Mouse (Mus musculus): ENCODE results near the gene Ahnak2.

Ahnak2 gene

GRCm38 (mm10) chr12:112762018-112762417 is 40.4 kb downstream of the Ahnak2 start:
- DNase-seq (ENCODE audit: extremely low read depth, insufficient read length, low spot score), result no peak

DNA sequence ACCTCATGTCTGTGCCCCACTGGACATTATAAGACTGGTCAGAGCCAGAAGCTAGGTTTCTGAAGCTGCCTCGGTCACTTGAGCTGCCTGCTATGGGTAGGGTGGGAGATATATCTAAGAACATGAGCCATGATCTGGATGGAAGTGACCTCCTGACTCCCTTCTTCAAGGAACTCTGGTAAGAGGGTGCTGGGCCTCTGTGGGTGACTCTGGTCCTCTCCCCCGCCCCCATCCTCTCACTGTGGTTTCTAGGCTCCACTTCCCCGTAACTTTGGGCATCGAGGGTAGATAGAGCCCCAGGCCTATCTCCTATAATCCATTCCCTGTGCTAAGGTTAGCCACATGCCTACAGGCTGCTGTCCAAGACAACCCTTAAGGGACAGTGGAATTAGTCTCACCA is 41.0 kb downstream of the Ahnak2 start:
- no peak for DNase-seq (ENCODE audit: extremely low read depth, insufficient read length, low spot score)

DNA sequence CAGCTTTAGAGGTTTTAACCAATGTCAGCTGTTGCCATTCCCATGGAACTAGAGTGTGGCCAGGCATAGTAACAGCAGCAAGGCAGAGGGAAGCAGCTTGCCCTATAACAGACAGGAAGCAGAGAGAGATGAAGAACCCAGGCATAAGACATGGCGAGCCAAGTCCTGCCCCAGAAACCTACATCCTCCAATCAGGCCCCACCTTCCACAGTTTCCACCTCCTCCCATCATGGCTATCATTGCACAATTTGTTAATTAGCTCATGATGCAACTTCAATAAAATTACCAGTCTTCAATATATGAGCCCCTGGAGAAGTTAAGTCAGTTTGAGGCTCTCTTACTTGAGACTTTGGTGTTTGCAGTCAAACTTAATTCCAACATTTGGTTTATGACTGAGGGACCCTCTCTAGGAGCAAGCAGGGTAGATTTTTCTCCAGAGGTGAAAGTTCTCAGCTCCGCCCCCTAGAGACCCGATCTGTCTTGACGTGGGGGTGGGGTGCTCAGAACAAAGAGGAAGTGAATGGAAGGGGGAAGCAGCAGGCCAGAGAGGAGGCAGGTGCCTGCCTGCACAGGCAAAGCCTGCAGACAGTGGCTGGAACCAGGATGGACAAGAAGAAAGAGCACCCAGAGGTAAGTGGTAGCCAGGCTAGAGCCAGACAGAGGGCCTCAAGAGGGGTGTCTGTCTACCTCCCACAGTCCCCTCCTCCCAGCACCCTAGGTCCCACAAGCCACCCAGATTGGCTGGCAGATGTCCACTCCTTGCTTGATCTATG is 42.1 kb downstream of the Ahnak2 start, which contains the start of gene Pld4:
Gene Pld4, plus strand, starts transcription at position 502 of the 773 bp plus-strand sequence.
- DNase-seq (ENCODE audit: extremely low read depth, insufficient read length, low spot score), result no peak

DNA sequence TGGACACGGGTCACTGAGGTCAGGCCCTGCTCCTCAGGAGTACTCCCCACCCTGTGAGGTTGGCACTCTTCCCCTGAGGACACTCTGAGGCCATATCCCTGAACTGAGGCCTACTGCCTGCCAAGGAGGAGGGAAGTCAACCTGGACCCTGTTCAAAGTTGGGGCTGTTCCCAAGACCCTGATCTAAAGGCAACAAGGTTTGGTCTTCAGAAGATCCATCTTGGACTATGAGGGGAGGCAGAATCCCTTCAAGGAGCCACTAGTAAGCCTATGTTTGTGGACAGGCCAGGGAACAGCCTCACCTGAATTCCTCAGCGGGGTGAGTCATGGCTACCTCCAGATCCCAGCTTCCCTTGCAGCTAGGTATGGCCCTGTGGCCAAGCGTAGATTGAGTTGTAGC is 43.0 kb downstream of the Ahnak2 start:
- no peak for DNase-seq (ENCODE audit: extremely low read depth, insufficient read length, low spot score)

- DNase-seq (ENCODE audit: extremely low read depth, insufficient read length, low spot score), result no peak
These were observed 44.6 kb downstream of the Ahnak2 start for GRCm38 (mm10) chr12:112757896-112758295.

- no peak for DNase-seq (ENCODE audit: extremely low read depth, insufficient read length, low spot score)
These were observed 46.6 kb downstream of the Ahnak2 start for GRCm38 (mm10) chr12:112755900-112756299.

DNA sequence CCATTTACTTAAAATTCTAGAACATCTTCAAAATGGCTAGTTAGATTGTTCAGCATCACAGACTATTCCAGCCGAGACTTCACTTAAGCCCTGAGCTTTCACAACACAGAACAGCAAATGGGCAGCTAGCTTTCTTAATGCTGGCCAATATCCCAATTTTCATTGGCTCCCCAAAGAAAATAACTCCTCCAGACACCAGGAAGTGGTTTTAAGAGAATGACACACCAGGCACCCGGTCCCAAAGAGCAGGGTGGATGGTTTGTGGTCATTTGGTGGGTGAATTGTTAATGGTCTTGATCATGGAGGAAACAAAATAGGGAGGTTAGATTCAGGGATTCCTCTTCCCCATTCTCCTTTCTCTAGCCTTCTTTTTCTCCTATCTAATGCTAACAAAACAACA is 50.1 kb downstream of the Ahnak2 start:
- DNase-seq (ENCODE audit: extremely low read depth, insufficient read length, low spot score), result no peak

DNA sequence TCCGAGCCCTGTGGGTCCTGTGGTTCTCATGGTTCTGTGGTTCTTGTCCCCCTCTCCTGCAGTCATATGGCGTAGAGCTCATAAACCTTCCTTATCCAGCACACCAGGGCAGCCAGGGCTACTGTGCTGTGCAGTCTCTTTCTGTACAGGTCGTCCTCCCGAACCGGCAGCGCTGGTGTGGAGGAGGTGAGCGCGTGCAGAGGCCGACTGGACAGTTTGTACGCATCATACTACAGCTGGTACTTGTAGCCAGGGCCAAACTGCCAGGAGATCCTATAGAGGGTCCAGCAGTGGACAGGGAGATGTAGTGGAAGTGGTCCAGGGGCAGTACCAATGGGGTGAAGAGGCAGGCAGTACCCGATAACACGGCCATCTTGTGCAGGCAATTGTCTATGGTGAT is 51.5 kb downstream of the Ahnak2 start:
- DNase-seq (ENCODE audit: extremely low read depth, insufficient read length, low spot score), result no peak

DNA sequence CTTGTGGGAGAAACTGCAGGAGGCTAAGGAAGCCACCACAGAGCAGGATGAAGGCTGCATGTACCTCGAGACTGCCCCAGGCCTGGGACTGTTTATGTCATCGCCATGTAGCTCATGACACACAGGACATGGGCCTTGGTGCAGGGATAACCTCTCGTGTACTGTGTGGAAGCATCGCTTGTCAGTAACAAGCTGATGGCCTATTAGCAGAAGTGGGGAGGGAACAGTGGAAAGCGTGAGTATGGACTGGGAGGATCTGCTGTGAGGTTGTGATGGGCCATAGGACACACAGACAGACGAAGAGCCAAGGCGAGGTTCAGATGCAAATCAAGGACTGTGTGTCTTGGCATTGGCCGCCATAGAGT is 54.9 kb downstream of the Ahnak2 start:
- no peak for DNase-seq (ENCODE audit: extremely low read depth, insufficient read length, low spot score)

DNA sequence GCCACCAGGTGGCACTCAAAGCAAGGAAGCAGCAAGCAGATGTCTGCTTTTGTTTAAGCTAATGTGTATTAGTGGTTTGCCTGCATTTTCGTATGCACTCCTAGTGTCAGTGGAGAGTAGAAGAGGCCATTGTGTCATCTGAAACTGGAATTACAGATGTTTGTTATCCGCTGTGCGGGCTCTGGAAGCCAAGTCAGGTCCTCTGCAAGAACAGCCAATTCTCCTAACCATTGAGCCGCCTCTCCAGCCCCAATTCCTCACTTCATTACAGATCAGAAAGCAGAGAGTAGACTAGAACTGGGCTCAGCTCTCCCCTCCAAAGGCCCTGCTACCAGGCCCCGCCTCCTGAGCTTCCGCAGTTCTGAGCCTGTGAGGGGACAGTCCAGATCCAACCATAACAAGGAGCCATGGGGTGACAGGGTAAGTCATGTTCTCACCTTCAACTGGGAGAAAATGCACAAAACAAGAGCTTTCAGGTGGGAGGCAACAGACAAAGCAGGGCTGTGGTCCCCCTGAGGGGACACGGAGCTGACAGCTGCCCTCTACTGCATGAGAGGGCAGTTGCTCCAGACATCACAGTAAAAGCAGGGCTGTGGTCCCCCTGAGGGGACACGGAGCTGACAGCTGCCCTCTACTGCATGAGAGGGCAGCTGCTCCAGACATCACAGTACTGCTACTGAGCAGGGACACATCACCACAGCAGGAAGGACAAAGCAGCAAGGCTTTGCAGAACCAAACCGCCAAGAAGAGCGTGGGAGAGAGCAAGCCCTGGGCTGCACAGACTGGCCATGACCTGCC is 55.5 kb downstream of the Ahnak2 start:
- peak; percentile 52 for DNase-seq (ENCODE audit: extremely low read depth, insufficient read length, low spot score)

GRCm38 (mm10) chr12:112746461-112746807 is 56.0 kb downstream of the Ahnak2 start:
- DNase-seq (ENCODE audit: extremely low read depth, insufficient read length, low spot score), result no peak

DNA sequence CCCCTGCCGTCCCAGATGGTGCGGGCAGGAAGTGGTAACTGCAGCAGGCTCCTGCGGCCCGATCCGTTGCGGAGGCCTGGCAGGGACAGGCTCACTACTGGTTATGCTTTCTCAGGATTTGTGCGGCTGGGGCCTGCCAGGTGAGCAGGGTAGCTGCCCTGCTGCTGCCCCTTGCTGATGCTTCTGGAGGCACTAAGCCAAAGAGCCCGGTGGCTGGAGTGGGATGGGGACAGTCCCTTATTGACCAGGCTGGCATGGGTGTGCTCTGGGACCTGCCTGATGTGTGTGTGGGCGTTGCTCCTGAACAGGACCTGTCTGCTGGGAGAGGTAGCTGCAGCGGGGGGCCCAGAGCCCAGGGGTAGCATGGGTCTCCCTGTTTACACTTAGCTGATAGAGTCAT is 56.7 kb downstream of the Ahnak2 start:
- DNase-seq (ENCODE audit: extremely low read depth, insufficient read length, low spot score), result no peak

DNA sequence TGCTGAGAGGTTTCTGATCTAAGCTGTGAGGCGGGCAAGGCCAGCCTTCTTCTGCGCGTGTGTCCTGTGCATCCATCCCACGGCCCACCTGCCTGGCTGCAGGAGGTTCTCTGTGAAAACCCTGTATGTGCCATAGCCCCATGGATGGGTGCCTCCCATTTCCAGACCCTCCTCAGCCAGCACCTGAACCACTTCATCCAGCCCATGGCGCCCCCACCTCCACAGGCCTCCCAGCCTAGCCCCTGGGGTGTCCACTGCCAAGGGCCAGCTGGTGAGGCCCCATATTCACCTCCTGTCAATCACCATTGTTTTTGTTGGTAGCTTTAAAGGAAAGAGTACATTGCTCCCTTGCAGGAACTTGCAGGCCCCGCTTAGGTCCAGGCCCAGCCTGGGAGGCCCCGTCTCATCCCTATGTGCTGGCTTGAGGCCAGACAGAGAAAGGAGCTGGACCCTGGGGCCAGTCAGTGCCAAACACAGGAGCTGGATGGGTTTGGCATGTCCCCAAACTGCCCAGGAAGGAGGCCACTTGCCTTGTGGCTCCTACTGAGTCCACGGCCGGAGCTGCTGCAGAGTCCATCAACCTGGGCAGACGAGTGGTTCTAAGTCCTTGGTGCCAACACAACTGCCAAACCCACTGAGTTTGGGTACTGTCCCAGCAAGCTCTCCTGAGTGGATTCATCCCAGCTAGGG is 57.4 kb downstream of the Ahnak2 start:
- DNase-seq (ENCODE audit: extremely low read depth, insufficient read length, low spot score), result no peak

- DNase-seq (ENCODE audit: extremely low read depth, insufficient read length, low spot score), result no peak
These were observed 58.2 kb downstream of the Ahnak2 start for GRCm38 (mm10) chr12:112744211-112744610.

DNA sequence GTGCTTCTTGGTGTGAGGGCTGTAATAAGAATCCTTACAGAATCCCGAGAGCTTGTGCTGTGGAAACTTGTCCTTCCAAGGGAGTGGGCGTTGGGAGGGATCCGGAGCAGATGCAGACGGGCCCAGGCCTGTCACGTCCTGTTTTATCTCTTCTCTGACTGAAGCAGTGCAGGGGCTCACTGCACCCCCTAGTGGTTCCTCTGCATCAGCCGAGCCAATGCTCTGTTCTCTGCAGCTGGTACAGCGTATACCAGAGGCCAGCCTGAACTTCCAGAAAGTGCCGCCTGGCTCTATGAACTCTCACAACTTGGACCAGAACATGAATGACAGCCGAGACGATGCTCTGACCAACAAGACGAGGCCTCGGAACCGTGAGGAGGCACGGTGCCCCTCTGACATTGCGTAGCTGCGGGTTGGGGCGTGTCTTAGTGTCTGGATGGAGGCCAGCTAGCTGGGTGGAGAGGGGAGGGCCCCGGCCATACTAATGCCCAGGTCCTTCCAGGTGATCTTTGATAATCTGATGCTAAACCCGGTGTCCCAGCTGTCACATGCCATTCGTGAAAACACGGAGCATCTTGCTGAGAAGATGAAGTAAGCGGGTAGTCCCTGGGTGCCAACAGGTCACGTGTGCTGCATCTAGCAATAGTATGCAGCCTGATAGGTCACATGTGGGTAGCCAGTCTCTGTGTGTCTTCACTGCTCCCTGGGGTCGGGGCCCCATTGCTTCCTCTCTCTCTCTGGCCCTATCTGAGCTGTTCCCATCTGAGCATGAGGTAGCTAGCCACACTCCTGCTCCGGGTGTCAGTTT is 59.1 kb downstream of the Ahnak2 start:
- DNase-seq (ENCODE audit: extremely low read depth, insufficient read length, low spot score), result peak; percentile 57

- no peak for DNase-seq (ENCODE audit: extremely low read depth, insufficient read length, low spot score)
These were observed 59.7 kb downstream of the Ahnak2 start for GRCm38 (mm10) chr12:112742768-112743167.

GRCm38 (mm10) chr12:112739023-112739568 is 63.4 kb downstream of the Ahnak2 start:
- no peak for DNase-seq (ENCODE audit: extremely low read depth, insufficient read length, low spot score)

- no peak for DNase-seq (ENCODE audit: extremely low read depth, insufficient read length, low spot score)
These were observed 64.0 kb downstream of the Ahnak2 start for GRCm38 (mm10) chr12:112738281-112739022.

GRCm38 (mm10) chr12:112737761-112738160 is 64.7 kb downstream of the Ahnak2 start:
- DNase-seq (ENCODE audit: extremely low read depth, insufficient read length, low spot score), result no peak

DNA sequence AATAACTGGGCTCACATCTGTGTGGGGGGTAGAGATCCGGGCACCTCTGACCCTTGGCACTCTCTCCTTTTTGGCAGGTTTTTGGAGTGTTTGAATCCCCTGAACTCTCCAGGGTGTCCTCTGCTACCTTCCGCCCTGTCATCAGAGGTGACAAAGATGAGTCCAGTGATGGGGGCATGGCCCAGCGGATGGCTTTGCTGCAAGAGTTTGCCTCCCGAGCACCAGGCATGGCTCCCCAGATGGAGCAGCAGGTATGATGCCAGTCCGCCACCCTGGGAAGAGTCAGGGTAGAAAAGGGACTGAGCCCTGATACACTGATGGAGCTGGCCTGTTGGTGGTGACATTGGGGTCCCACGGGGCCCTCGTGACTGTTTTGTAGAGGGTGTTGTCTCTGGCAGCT is 65.4 kb downstream of the Ahnak2 start:
- no peak for DNase-seq (ENCODE audit: extremely low read depth, insufficient read length, low spot score)
